Mouse (Mus musculus) forebrain, embryonic 14.5 days (tissue): Measurements from ENCODE around the gene Tnpo2. TPM values are rescaled to one million over a fixed set of nuclear protein-coding genes. Genes with fewer than 3 reads are reported as not detected.

Experiments
- ATAC-seq: fragments of 200-750 bp; cut with Nextera tagmentation; 2 replicates; pipeline ENCODE4 v1.8.0; 2017; ENCODE audit warnings: mild to moderate bottlenecking, moderate library complexity
- DNase-seq: peaks from one replicate; pipeline ENCODE4 v3.0.0-alpha.2; 2015; ENCODE audit warnings: low spot score
- H3K27ac ChIP-seq: fragments of 300-500 bp; sonication (generic); 2 replicates; pipeline ENCODE4 v1.5.1; 2014; ENCODE audit warnings: low read depth, mild to moderate bottlenecking, control low read depth, low read length, moderate library complexity
- H3K27me3 ChIP-seq: fragments of 300-500 bp; sonication (generic); replicated peaks from 2 replicates; pipeline ENCODE4 v1.6.1; 2014; ENCODE audit warnings: low read length, control low read depth, mixed read lengths; ENCODE audit not compliant: control insufficient read depth, insufficient read depth
- H3K36me3 ChIP-seq: fragments of 300-500 bp; sonication (generic); 2 replicates; pipeline ENCODE4 v1.6.1; 2014; ENCODE audit warnings: low read length, control low read depth; ENCODE audit not compliant: control insufficient read depth, insufficient read depth
- H3K4me1 ChIP-seq: fragments of 300-500 bp; sonication (generic); 2 replicates; pipeline ENCODE4 v1.6.1; 2014; ENCODE audit warnings: antibody characterized with exemption, low read length, control low read depth; ENCODE audit not compliant: control insufficient read depth, insufficient read depth
- H3K4me2 ChIP-seq: fragments of 300-500 bp; sonication (generic); 2 replicates; pipeline ENCODE4 v1.6.1; 2014; ENCODE audit warnings: mild to moderate bottlenecking, control low read depth, low read length
- H3K4me3 ChIP-seq: fragments of 300-500 bp; sonication (generic); 2 replicates; pipeline ENCODE4 v1.5.1; 2014; ENCODE audit warnings: low read depth, low read length, control low read depth
- H3K9ac ChIP-seq: fragments of 300-500 bp; sonication (generic); 2 replicates; pipeline ENCODE4 v1.6.1; 2014; ENCODE audit warnings: mild to moderate bottlenecking, low read length, control low read depth, moderate library complexity
- H3K9me3 ChIP-seq: fragments of 300-500 bp; sonication (generic); replicated peaks from 2 replicates; pipeline ENCODE4 v1.6.1; 2016; ENCODE audit warnings: low read length, control low read depth, mixed read lengths; ENCODE audit not compliant: control insufficient read depth
- WGBS: fragments of 180-500 bp; shearing (Covaris S2); extraction: QIAGEN DNeasy Blood & Tissue Kit; methylation state at CpG from one replicate; pipeline ENCODE4 v1.1.7; 2014; 5-methylcytosine and 5-hydroxymethylcytosine counted together
- polyA plus RNA-seq: library from polyadenylated mRNA; unstranded; fragments of >200 nt; fragmentation: Nextera tagmentation; extraction: Ambion mirVana; gene quantifications from 2 replicates; pipeline ENCODE4 v1.2.1, GENCODE M21; 2014

Tnpo2 gene
- polyA plus RNA-seq, 1 experiment from 2014 or later: 27.8 TPM

- H3K9ac ChIP-seq: peak overlapping the region; percentile 73
- peak overlapping the region; percentile 87 for H3K27ac ChIP-seq
- no peaks in the 10 kb centered on the region for H3K27me3 ChIP-seq
- peak overlapping the region; percentile 79 for H3K4me3 ChIP-seq
- peak; percentile 6; the same call in 1 of the 2 replicates for ATAC-seq
- peaks cover 7% of the 10 kb centered on the region for H3K4me1 ChIP-seq
- H3K36me3 ChIP-seq: peaks cover 46% of the 10 kb centered on the region
- H3K9me3 ChIP-seq: no peaks in the 10 kb centered on the region
- H3K4me2 ChIP-seq: peak overlapping the region; percentile 71
- DNase-seq: no peak
- WGBS: 45% methylated on average over 9 of the region's 9 CpGs
Observed at GRCm38 (mm10) chr8:85072364-85072929, 35.7 kb downstream of the Tnpo2 start.

GRCm38 (mm10) chr8:85073041-85073612 lies 36.4 kb downstream of the Tnpo2 start:
- H3K9me3 ChIP-seq: no peaks in the 10 kb centered on the region
- H3K27ac ChIP-seq: no peak overlapping the region
- H3K4me3 ChIP-seq: no peak overlapping the region
- DNase-seq: no peak
- H3K4me1 ChIP-seq: peaks cover 7% of the 10 kb centered on the region
- no peak for ATAC-seq
- H3K27me3 ChIP-seq: no peaks in the 10 kb centered on the region
- H3K9ac ChIP-seq: no peak overlapping the region
- no peak overlapping the region for H3K4me2 ChIP-seq
- peaks cover 48% of the 10 kb centered on the region for H3K36me3 ChIP-seq
- 91% methylated on average over 15 of the region's 15 CpGs for WGBS

GRCm38 (mm10) chr8:85074167-85074566 lies 37.5 kb downstream of the Tnpo2 start:
- DNase-seq: no peak
- peaks cover 7% of the 10 kb centered on the region for H3K4me1 ChIP-seq
- 92% methylated on average over 10 of the region's 10 CpGs for WGBS

GRCm38 (mm10) chr8:85074617-85075016 lies 37.9 kb downstream of the Tnpo2 start:
- DNase-seq (no peak), ATAC-seq (no peak)
- no peak overlapping the region for H3K4me3 ChIP-seq
- H3K4me2 ChIP-seq: no peak overlapping the region
- H3K9ac ChIP-seq: no peak overlapping the region
- WGBS: 94% methylated on average over 10 of the region's 10 CpGs
- H3K4me1 ChIP-seq: peaks cover 10% of the 10 kb centered on the region
- peaks cover 50% of the 10 kb centered on the region for H3K36me3 ChIP-seq
- no peaks in the 10 kb centered on the region for H3K9me3 ChIP-seq
- H3K27ac ChIP-seq: no peak overlapping the region
- no peaks in the 10 kb centered on the region for H3K27me3 ChIP-seq

More at GRCm38 (mm10) chr8:85074167-85074566, 37.5 kb downstream of the Tnpo2 start:
- ATAC-seq: no peak
- Histone ChIP-seq H3K4me3 (no peak overlapping the region), H3K9me3 (no peaks in the 10 kb centered on the region), H3K9ac (no peak overlapping the region), H3K27ac (no peak overlapping the region), H3K4me2 (no peak overlapping the region), H3K36me3 (peaks cover 50% of the 10 kb centered on the region), H3K27me3 (no peaks in the 10 kb centered on the region)

GRCm38 (mm10) chr8:85076001-85076400 lies 39.3 kb downstream of the Tnpo2 start:
- WGBS: 77% methylated on average over 9 of the region's 9 CpGs
- H3K27ac ChIP-seq: no peak overlapping the region
- no peak for DNase-seq

GRCm38 (mm10) chr8:85076993-85077392 lies 40.3 kb downstream of the Tnpo2 start:
- H3K4me1 ChIP-seq: peaks cover 14% of the 10 kb centered on the region

More at GRCm38 (mm10) chr8:85076001-85076400, 39.3 kb downstream of the Tnpo2 start:
- H3K36me3 ChIP-seq: peaks cover 50% of the 10 kb centered on the region
- H3K4me2 ChIP-seq: no peak overlapping the region
- peaks cover 11% of the 10 kb centered on the region for H3K4me1 ChIP-seq
- H3K4me3 ChIP-seq: no peak overlapping the region
- no peak overlapping the region for H3K9ac ChIP-seq
- no peak for ATAC-seq
- H3K27me3 ChIP-seq: no peaks in the 10 kb centered on the region
- no peaks in the 10 kb centered on the region for H3K9me3 ChIP-seq

GRCm38 (mm10) chr8:85080214-85080531 lies 43.5 kb downstream of the Tnpo2 start:
- Histone ChIP-seq H3K4me1 (peaks cover 19% of the 10 kb centered on the region), H3K9ac (peak overlapping the region; percentile 92), H3K9me3 (no peaks in the 10 kb centered on the region), H3K4me3 (peak overlapping the region; percentile 94), H3K4me2 (peak overlapping the region; percentile 94), H3K27ac (0 out of 2 replicates have a peak overlapping the region, but pooled peaks have one; percentile 21), H3K36me3 (peaks cover 31% of the 10 kb centered on the region), H3K27me3 (no peaks in the 10 kb centered on the region)
- DNase-seq (no peak), ATAC-seq (0 out of 2 replicates have a peak, but pooled peaks have one; percentile 9)
- under 1% methylated on average over 25 of the region's 25 CpGs for WGBS

More at GRCm38 (mm10) chr8:85076993-85077392, 40.3 kb downstream of the Tnpo2 start:
- Histone ChIP-seq H3K27ac (no peak overlapping the region), H3K27me3 (no peaks in the 10 kb centered on the region), H3K9me3 (no peaks in the 10 kb centered on the region), H3K36me3 (peaks cover 50% of the 10 kb centered on the region), H3K4me3 (no peak overlapping the region), H3K9ac (no peak overlapping the region), H3K4me2 (no peak overlapping the region)
- ATAC-seq (peak; percentile 56), DNase-seq (peak; percentile 92)
- WGBS: 3% methylated on average over 2 of the region's 2 CpGs

GRCm38 (mm10) chr8:85080532-85081215 lies 44.0 kb downstream of the Tnpo2 start, which contains the start of gene Wdr83os:
Gene Wdr83os, plus strand, starts transcription at chr8:85080740.
- no peaks in the 10 kb centered on the region for H3K9me3 ChIP-seq
- DNase-seq: peak; percentile 88
- H3K9ac ChIP-seq: peak within 1 kb of the TSS; percentile 92
- H3K4me2 ChIP-seq: peak within 1 kb of the TSS; percentile 94
- 0 out of 2 replicates have a peak within 1 kb of the TSS, but pooled peaks have one; percentile 21 for H3K27ac ChIP-seq
- peaks cover 19% of the 10 kb centered on the region for H3K4me1 ChIP-seq
- H3K36me3 ChIP-seq: peaks cover 30% of the 10 kb centered on the region
- no peaks in the 10 kb centered on the region for H3K27me3 ChIP-seq
- WGBS: under 1% methylated on average over 30 of the region's 30 CpGs
- H3K4me3 ChIP-seq: peak within 1 kb of the TSS; percentile 94
- peak; percentile 23; the same call in 1 of the 2 replicates for ATAC-seq
